ENCODE assay signal across 9 mouse cellular contexts in genomic region chr3:84219166-84219710, GRCm38 (mm10). TPM values are rescaled to one million over a fixed set of nuclear protein-coding genes. Genes with fewer than 3 reads are reported as not detected.
DNase-seq lines count a peak whose midpoint lies in the region; ATAC-seq and TF ChIP-seq lines count a peak whose summit lies in the region.
"Had no signal": no experiment of that assay in that cellular context is flagged by ENCODE, and none has a peak within 500 bp of the region (broad histone marks: within the 10 kb centered on the region; RNA-seq: fewer than 3 reads in every experiment).

No protein-coding gene starts in this region.

- 3% methylated on average over 2 of the region's 2 CpGs for WGBS in cerebellum, adult 2 months
- 18% methylated on average over 2 of the region's 2 CpGs for WGBS in neural tube, embryonic 11.5 days
- WGBS in midbrain, embryonic 10.5 days: 12% methylated on average over 2 of the region's 2 CpGs

- H3K9me3 ChIP-seq in neural tube, embryonic 11.5 days (ENCODE audit: control insufficient read depth, low read length): no peaks in the 10 kb centered on the region
- no peaks in the 10 kb centered on the region for H3K9me3 ChIP-seq in midbrain, embryonic 10.5 days (replicated peaks)
- H3K9me3 ChIP-seq: liver, embryonic 13.5 days had no signal

- H3K36me3 ChIP-seq in neural tube, embryonic 11.5 days (ENCODE audit: control insufficient read depth, insufficient read depth, low read length): no peaks in the 10 kb centered on the region
- no peaks in the 10 kb centered on the region for H3K36me3 ChIP-seq in midbrain, embryonic 10.5 days
- H3K36me3 ChIP-seq: liver, embryonic 13.5 days had no signal

- H3K9ac ChIP-seq in neural tube, embryonic 11.5 days (ENCODE audit: low read length): peak overlapping the region; percentile 2; the same call in 1 of the 2 replicates
- H3K9ac ChIP-seq: liver, embryonic 13.5 days had no signal

- peaks cover 17% of the 10 kb centered on the region for H3K4me1 ChIP-seq in cerebellum, adult 2 months (ENCODE audit: control insufficient read depth, insufficient read depth, low read length)
- peaks cover 20% of the 10 kb centered on the region for H3K4me1 ChIP-seq in neural tube, embryonic 11.5 days (ENCODE audit: control insufficient read depth, insufficient read depth, low read length)
- peaks cover 74% of the 10 kb centered on the region for H3K4me1 ChIP-seq in midbrain, embryonic 10.5 days

- peak overlapping the region; percentile 58; the same call in 1 of the 2 replicates for H3K27ac ChIP-seq in cerebellum, adult 2 months (ENCODE audit: insufficient read depth, low read length)
- 0 out of 2 replicates have a peak overlapping the region, but pooled peaks have one; percentile 88 for H3K27ac ChIP-seq in neural tube, embryonic 11.5 days (ENCODE audit: low read depth, low read length)
- peak overlapping the region; percentile 92 for H3K27ac ChIP-seq in midbrain, embryonic 10.5 days (replicated peaks)
- H3K27ac ChIP-seq: liver, embryonic 13.5 days had no signal

- ATAC-seq in neural tube, embryonic 11.5 days (ENCODE audit: insufficient read depth, low FRiP score, low TSS enrichment): no peak

- peak overlapping the region; percentile 89 for H3K4me3 ChIP-seq in cerebellum, adult 2 months (replicated peaks; ENCODE audit: insufficient read depth, low read depth, low read length)
- H3K4me3 ChIP-seq in neural tube, embryonic 11.5 days (ENCODE audit: low read depth, low read length): peak overlapping the region; percentile 50
- H3K4me3 ChIP-seq in midbrain, embryonic 10.5 days: peak overlapping the region; percentile 69
- H3K4me3 ChIP-seq: liver, embryonic 13.5 days had no signal

- no peaks in the 10 kb centered on the region for H3K27me3 ChIP-seq in cerebellum, adult 2 months (ENCODE audit: control insufficient read depth, insufficient read depth, low read length)
- H3K27me3 ChIP-seq in neural tube, embryonic 11.5 days (ENCODE audit: control insufficient read depth, insufficient read depth, low read length): no peaks in the 10 kb centered on the region
- H3K27me3 ChIP-seq in midbrain, embryonic 10.5 days (ENCODE audit: low read depth, poor library complexity, severe bottlenecking): no peaks in the 10 kb centered on the region

- DNase-seq in cerebellum, adult 2 months: no peak
- no peak for DNase-seq in cerebellum, postnatal 4 days (ENCODE audit: low spot score in 2 of 2)
- DNase-seq in neural tube, embryonic 11.5 days (ENCODE audit: low spot score): no peak
- no peak for DNase-seq in neural tube, embryonic 10.5 days (ENCODE audit: extremely low spot score, low spot score)
- DNase-seq in midbrain, embryonic 10.5 days (ENCODE audit: low spot score): peak; percentile 36
- DNase-seq in thymus, adult 18-20 months: no peak
- DNase-seq in urinary bladder, postnatal 10 days (ENCODE audit: low spot score): no peak
- DNase-seq in urinary bladder, adult 2 months (ENCODE audit: low spot score): no peak
- DNase-seq: liver, embryonic 13.5 days had no signal

- no peak for TF ChIP-seq POLR2A in cerebellum, adult 2 months (IDR thresholded peaks at IDR 0.05; ENCODE audit: borderline replicate concordance, insufficient read depth, low read length)

- peak overlapping the region; percentile 70 for H3K4me2 ChIP-seq in neural tube, embryonic 11.5 days (ENCODE audit: low read depth)

- no peak for TF ChIP-seq CTCF in cerebellum, adult 2 months (IDR thresholded peaks at IDR 0.05; ENCODE audit: borderline replicate concordance, insufficient read depth, low read depth, low read length)

RNA-seq across cellular contexts. Expression of gene Gm6525, which starts 45.3 kb away (rescaled TPM):
- polyA plus RNA-seq in cerebellum, adult 2 months (2012; rRNA removed): not detected in 2 replicates
- polyA plus RNA-seq in neural tube, embryonic 11.5 days (2014; fragmentation: Nextera tagmentation; extraction: Ambion mirVana): 0.76 and 0.95 TPM in 2 replicates
- 1.8 and 2.8 TPM in 2 replicates for polyA plus RNA-seq in midbrain, embryonic 10.5 days (2016; fragmentation: Nextera tagmentation; extraction: Ambion mirVana)
- not detected in 2 replicates for polyA plus RNA-seq in urinary bladder, adult 2 months (2012; rRNA removed)
- polyA plus RNA-seq: liver, embryonic 13.5 days had no signal
